Mouse (Mus musculus) ES-E14 (cell line): ENCODE results near the gene Ascc1.

Experiments used
- CHD2 ChIP-seq: IDR thresholded peaks from 2 replicates; pipeline ENCODE4 v1.6.1; 2014; ENCODE audit warnings: mild to moderate bottlenecking, low read depth, low read length, inconsistent platforms
- MAFK ChIP-seq: IDR thresholded peaks from 2 replicates; pipeline ENCODE4 v1.6.1; 2014; ENCODE audit warnings: mild to moderate bottlenecking, low read depth, low read length, inconsistent platforms; ENCODE audit not compliant: insufficient read depth
- ZC3H11A ChIP-seq: IDR thresholded peaks from 2 replicates; pipeline ENCODE4 v1.6.1; 2012; ENCODE audit warnings: low read depth, mild to moderate bottlenecking, inconsistent platforms, low read length, borderline replicate concordance
- ZNF384 ChIP-seq: IDR thresholded peaks from 2 replicates; pipeline ENCODE4 v1.6.1; 2012; ENCODE audit warnings: low read depth, low read length, inconsistent platforms

GRCm38 (mm10) chr10:60125529-60126327 is 123.1 kb downstream of the Ascc1 start:
- TF ChIP-seq ZC3H11A (no peak), ZNF384 (no peak), CHD2 (no peak), MAFK (no peak)
